Mouse (Mus musculus) ovary, postnatal 10 days (tissue): ENCODE results near the gene Ppa1.

Source experiments
- DNase-seq: peaks from one replicate; pipeline ENCODE4 v3.0.0; 2022; ENCODE audit warnings: low spot score

Ppa1 gene

GRCm38 (mm10) chr10:61695703-61696559 is 47.6 kb downstream of the Ppa1 start:
- no peak for DNase-seq

DNA sequence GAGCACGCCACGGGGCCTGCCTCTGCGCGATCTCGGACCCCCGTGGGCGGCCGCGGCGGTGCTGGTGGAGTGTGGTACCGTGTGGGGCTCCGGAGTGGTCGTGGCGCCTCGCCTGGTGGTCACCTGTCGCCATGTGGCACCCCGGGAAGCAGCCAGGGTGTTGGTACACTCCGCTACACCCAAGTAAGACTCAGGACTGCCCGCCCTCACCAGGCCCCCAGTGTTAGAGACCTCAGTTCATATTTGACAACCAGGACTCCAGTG is 48.1 kb downstream of the Ppa1 start:
- DNase-seq: no peak

- DNase-seq: no peak
Observed at GRCm38 (mm10) chr10:61697028-61697427, 48.7 kb downstream of the Ppa1 start.

DNA sequence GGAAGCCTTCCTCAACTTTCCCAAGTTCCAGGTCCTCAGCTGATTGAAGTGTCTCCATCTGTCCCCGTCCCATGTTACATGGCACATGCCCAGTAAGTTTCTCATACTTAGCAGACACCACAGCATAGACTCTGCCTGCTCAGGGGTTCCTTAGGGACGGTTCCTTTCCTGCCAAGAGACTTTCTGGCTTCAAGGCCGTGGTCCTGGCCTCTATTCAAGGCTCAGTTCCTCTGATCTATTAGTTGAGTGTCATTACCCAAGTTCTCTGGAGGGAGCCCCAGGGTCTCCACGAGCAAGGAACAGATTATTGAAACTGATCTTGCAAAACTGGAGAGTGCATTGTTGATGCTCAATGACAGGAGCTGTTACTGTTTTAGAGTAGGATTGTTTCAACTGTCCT is 56.3 kb downstream of the Ppa1 start:
- DNase-seq: no peak

GRCm38 (mm10) chr10:61706412-61707375 is 58.3 kb downstream of the Ppa1 start:
- no peak for DNase-seq

GRCm38 (mm10) chr10:61713601-61714000 is 65.2 kb downstream of the Ppa1 start:
- no peak for DNase-seq

DNA sequence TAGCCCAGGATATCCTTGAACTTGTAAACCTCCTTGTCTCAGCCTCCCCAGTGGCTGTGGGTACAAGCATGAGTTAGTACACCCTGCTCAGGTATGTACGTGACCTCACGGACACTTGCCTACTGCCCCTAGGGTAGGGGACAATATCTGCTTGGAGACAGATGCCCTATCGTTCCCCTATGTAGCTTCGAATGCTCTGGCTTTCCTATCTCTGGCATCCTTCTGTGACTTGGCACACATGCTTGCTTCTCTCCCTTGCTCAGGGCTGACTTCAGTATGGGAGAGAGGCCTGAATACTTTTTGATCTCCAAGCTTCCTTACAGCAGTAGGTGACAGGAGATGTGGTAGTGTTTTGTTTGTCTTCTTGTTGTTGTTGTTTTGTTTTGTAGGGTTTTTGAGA is 65.8 kb downstream of the Ppa1 start:
- no peak for DNase-seq

GRCm38 (mm10) chr10:61714771-61715461 is 66.6 kb downstream of the Ppa1 start, which contains the start of gene Aifm2:
TSS of gene Aifm2 (plus strand) at chr10:61715263.
- DNase-seq: peak; percentile 11

- DNase-seq: no peak
Observed at GRCm38 (mm10) chr10:61715462-61715837, 67.1 kb downstream of the Ppa1 start.

- DNase-seq: no peak
Observed at GRCm38 (mm10) chr10:61715996-61716864, 67.9 kb downstream of the Ppa1 start.

- DNase-seq: no peak
Observed at GRCm38 (mm10) chr10:61717406-61718296, 69.3 kb downstream of the Ppa1 start.

DNA sequence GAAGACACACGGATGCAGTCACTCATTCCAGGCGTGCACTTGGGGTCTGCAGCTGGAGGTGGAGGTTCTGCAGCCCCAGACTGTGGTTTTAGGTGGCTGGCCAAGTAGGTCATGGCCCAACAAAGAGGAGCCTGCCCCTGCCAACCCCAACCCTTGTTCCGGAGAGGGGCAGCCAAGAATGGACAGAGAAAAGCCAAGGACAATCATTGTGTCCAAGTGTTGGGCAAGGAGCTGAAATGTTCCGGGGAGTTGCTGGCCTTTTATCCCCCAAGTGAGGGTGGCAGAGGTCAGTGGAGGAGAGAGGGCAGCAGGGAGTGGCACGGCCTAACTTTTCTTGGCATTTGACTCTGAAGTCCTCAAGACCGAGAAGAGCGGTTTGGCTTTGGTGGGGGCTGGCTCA is 72.0 kb downstream of the Ppa1 start:
- DNase-seq: no peak

DNA sequence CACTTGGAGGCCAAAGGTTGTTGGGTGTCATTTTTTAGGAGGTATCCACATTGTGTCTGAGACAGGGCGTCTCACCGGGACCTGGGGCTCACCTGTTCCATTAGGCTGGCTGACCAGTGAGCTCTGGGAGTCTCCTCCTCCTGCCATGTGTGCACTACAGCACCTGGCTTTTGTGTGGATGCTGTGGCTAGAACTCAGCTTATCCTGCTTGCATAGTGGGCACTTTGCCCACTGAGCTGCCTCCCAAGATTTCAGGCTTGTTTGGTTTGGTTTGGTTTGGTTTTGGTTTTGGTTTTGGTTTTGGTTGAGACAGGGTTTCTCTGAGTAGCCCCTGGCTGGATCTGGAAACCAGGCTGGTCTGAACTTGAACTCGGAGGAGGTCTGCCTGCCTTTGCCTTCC is 73.9 kb downstream of the Ppa1 start:
- no peak for DNase-seq

DNA sequence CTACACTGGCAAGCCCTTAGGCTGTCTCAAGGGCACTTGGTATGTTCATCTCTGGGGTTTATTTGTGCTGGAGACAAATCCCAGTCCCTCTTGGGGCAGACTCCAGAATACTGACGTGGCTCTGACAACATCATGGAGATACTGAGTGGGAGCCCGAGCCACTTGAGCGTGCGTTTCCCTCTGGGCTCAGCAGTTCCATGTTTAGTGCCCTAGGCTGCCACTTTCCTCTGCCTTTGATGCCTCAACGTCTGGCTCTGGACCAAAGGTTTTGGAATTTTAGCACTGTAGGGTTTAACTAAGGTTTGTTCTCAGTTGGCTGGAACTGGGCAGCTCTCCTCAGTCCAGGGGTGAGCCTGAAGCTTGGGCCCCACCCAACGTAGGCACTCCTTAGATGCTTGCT is 74.9 kb downstream of the Ppa1 start:
- no peak for DNase-seq
